Mouse (Mus musculus): ENCODE measurements at regions not wholly inside any gene's neighbourhood (a gene's known extent, or its start where the extent isn't known, plus 50 kb on each side); places are given as distances from the start of the nearest gene placed in this dataset.
A peak's percentile ranks its signal among the peaks of the same experiment; 100 is the strongest.

DNA sequence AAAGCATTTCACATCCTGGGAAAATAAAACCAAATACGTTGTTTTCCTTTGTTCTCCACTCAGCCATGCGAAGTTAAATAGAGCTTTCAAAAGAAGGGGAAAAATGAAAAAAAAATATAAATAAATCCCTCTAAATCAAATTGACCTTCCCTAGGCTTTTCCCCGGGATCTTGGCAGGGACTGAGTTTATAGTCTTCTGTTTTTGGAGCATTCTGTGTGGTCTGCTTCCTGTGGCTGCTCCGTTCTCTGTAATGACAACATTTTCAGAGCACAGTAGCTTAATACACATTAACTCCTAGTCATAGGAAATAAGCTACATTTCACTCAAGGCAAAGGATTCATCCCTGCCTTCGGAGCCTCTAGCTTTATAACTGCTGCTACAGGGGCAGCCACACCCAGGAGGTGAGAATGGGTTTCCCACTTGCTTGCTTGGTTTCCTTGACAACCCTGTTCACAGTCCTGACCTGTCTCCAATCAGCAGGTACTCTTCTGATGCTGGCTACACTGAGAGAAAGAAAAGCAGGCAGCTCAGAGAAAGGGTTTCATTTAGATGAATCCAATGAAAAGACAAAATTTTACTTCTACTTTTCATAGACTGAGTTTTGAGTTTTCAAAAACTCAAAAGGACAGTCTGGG lies 51.9 kb upstream of the Dkk2 start:
- H3K4me3 ChIP-seq (ENCODE audit: low read depth, low read length): no peak overlapping the region
- H3K27ac ChIP-seq (ENCODE audit: low read depth, low read length): no peak overlapping the region
- H3K27me3 ChIP-seq (replicated peaks; ENCODE audit: control insufficient read depth, insufficient read depth, low read length): no peaks in the 10 kb centered on the region
- H3K9me3 ChIP-seq (replicated peaks; ENCODE audit: control insufficient read depth, low read length): no peaks in the 10 kb centered on the region
- no peak overlapping the region for H3K9ac ChIP-seq (ENCODE audit: low read length)
- H3K4me1 ChIP-seq (ENCODE audit: control insufficient read depth, insufficient read depth, low read length): peaks cover 2% of the 10 kb centered on the region; the same call in 1 of the 2 replicates
- DNase-seq (ENCODE audit: low spot score) (peak; percentile 44), ATAC-seq (peak; percentile 69)
- 23% methylated on average over 5 of the region's 5 CpGs for WGBS
- no peak overlapping the region for H3K4me2 ChIP-seq (ENCODE audit: low read length)
- no peaks in the 10 kb centered on the region for H3K36me3 ChIP-seq (ENCODE audit: control insufficient read depth, insufficient read depth, low read length)

DNA sequence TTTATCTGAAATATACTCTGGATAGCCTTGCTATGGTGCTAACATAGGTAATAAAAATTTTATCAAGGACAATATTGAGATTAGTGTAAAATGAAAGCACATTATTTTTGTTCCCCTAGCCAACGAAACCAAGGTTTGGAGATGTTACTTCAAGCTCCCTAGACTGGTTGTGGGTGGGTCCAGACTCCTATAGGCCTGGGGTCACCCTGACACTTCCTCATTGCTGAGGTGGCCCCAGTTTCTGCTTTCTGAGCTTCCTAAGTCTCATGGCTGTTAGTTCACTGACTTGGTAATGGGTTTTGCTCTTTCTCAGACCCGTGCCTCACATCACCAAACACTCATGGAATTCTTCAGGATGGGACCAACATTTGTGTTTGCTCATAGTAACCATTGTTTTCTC lies 49.9 kb upstream of the Dkk2 start:
- no peak overlapping the region for H3K9ac ChIP-seq (ENCODE audit: low read length)
- H3K4me1 ChIP-seq (ENCODE audit: control insufficient read depth, insufficient read depth, low read length): peaks cover 2% of the 10 kb centered on the region; the same call in 1 of the 2 replicates
- H3K4me2 ChIP-seq (ENCODE audit: low read length): no peak overlapping the region
- H3K36me3 ChIP-seq (ENCODE audit: control insufficient read depth, insufficient read depth, low read length): no peaks in the 10 kb centered on the region
- no peak overlapping the region for H3K27ac ChIP-seq (ENCODE audit: low read depth, low read length)
- DNase-seq (ENCODE audit: low spot score) (no peak), ATAC-seq (no peak)
- H3K4me3 ChIP-seq (ENCODE audit: low read depth, low read length): no peak overlapping the region
- 85% methylated on average over 2 of the region's 2 CpGs for WGBS
- no peaks in the 10 kb centered on the region for H3K9me3 ChIP-seq (replicated peaks; ENCODE audit: control insufficient read depth, low read length)
- H3K27me3 ChIP-seq (replicated peaks; ENCODE audit: control insufficient read depth, insufficient read depth, low read length): no peaks in the 10 kb centered on the region

Measured in forebrain, embryonic 14.5 days (tissue).